In genomic region chr15:99032041-99032725, GRCm38 (mm10) we compare ENCODE assay signal across 11 mouse cellular contexts. TPM values are rescaled to one million over a fixed set of nuclear protein-coding genes. Genes with fewer than 3 reads are reported as not detected.
DNase-seq lines count a peak whose midpoint lies in the region; ATAC-seq and TF ChIP-seq lines count a peak whose summit lies in the region.
"Had no signal": no experiment of that assay in that cellular context is flagged by ENCODE, and none has a peak within 500 bp of the region (broad histone marks: within the 10 kb centered on the region; RNA-seq: fewer than 3 reads in every experiment).

No protein-coding gene starts in this region.

- no peak for TF ChIP-seq EP300 in heart, adult 2 months (IDR thresholded peaks at IDR 0.05; ENCODE audit: insufficient read depth, low read depth, low read length)

- WGBS in heart, embryonic 15.5 days: 56% methylated on average over 9 of the region's 9 CpGs
- WGBS in forebrain, embryonic 12.5 days: 69% methylated on average over 9 of the region's 9 CpGs
- 24% methylated on average over 9 of the region's 9 CpGs for WGBS in liver, embryonic 12.5 days (ENCODE audit: insufficient replicate concordance)
- WGBS in heart, adult 2 months: 66% methylated on average over 9 of the region's 9 CpGs

- H3K27ac ChIP-seq in heart, embryonic 15.5 days: peak overlapping the region; percentile 3; the same call in 1 of the 2 replicates
- no peak overlapping the region for H3K27ac ChIP-seq in forebrain, embryonic 12.5 days
- H3K27ac ChIP-seq in liver, embryonic 12.5 days: peak overlapping the region; percentile 75
- no peak overlapping the region for H3K27ac ChIP-seq in heart, adult 2 months

- peak overlapping the region; percentile 86 for H3K4me2 ChIP-seq in heart, embryonic 15.5 days
- H3K4me2 ChIP-seq in forebrain, embryonic 12.5 days: peak overlapping the region; percentile 83
- H3K4me2 ChIP-seq in liver, embryonic 12.5 days: peak overlapping the region; percentile 95

- no peaks in the 10 kb centered on the region for H3K27me3 ChIP-seq in heart, embryonic 15.5 days
- H3K27me3 ChIP-seq in E14TG2a.4 (ENCODE audit: insufficient read depth, low read length): no peaks in the 10 kb centered on the region
- H3K27me3 ChIP-seq in forebrain, embryonic 12.5 days: peaks cover 7% of the 10 kb centered on the region; the same call in 1 of the 2 replicates
- H3K27me3 ChIP-seq in liver, embryonic 12.5 days (replicated peaks): no peaks in the 10 kb centered on the region
- H3K27me3 ChIP-seq in heart, adult 2 months (ENCODE audit: control insufficient read depth, insufficient read depth, low read length): no peaks in the 10 kb centered on the region
- H3K27me3 ChIP-seq: Patski had no signal

- no peak for ATAC-seq in heart, embryonic 15.5 days (replicated peaks; ENCODE audit: insufficient number of reproducible peaks, insufficient read depth, low FRiP score, low read depth)
- ATAC-seq in forebrain, embryonic 12.5 days (ENCODE audit: low FRiP score): no peak
- no peak for ATAC-seq in liver, embryonic 12.5 days
- no peak for ATAC-seq in CD4-positive, CD25-positive, alpha-beta regulatory T cell, adult 4 months
- ATAC-seq: Patski had no signal

- intact Hi-C loops in heart, postnatal 36 days (cut with DNase I): no loop called here
- intact Hi-C loops in heart, adult 2 months (cut with DNase I): no loop called here

- peak overlapping the region; percentile 86 for H3K4me3 ChIP-seq in heart, embryonic 15.5 days
- H3K4me3 ChIP-seq in E14TG2a.4 (replicated peaks; ENCODE audit: low read length): peak overlapping the region; percentile 97
- H3K4me3 ChIP-seq in forebrain, embryonic 12.5 days (replicated peaks): peak overlapping the region; percentile 23
- H3K4me3 ChIP-seq in liver, embryonic 12.5 days: peak overlapping the region; percentile 89
- H3K4me3 ChIP-seq in heart, adult 2 months: no peak overlapping the region

- DNase-seq in heart, postnatal 36 days: no peak
- no peak for DNase-seq in left cerebral cortex, adult 9 months (ENCODE audit: low spot score in 2 of 2)
- DNase-seq in heart, adult 2 months: no peak

- H3K9ac ChIP-seq in heart, embryonic 15.5 days: peak overlapping the region; percentile 29
- H3K9ac ChIP-seq in forebrain, embryonic 12.5 days: no peak overlapping the region
- peak overlapping the region; percentile 93 for H3K9ac ChIP-seq in liver, embryonic 12.5 days
- H3K9ac ChIP-seq in heart, adult 2 months (ENCODE audit: low read depth, low read length): no peak overlapping the region

- no peaks in the 10 kb centered on the region for H3K9me3 ChIP-seq in heart, embryonic 15.5 days (replicated peaks)
- H3K9me3 ChIP-seq in E14TG2a.4 (ENCODE audit: low read length): no peaks in the 10 kb centered on the region
- no peaks in the 10 kb centered on the region for H3K9me3 ChIP-seq in forebrain, embryonic 12.5 days
- H3K9me3 ChIP-seq in liver, embryonic 12.5 days (replicated peaks): no peaks in the 10 kb centered on the region

- H3K4me1 ChIP-seq in heart, embryonic 15.5 days (replicated peaks): peaks cover 57% of the 10 kb centered on the region
- H3K4me1 ChIP-seq in E14TG2a.4 (replicated peaks; ENCODE audit: low read depth, low read length): peaks cover 57% of the 10 kb centered on the region
- peaks cover 43% of the 10 kb centered on the region for H3K4me1 ChIP-seq in forebrain, embryonic 12.5 days
- peaks cover 52% of the 10 kb centered on the region for H3K4me1 ChIP-seq in liver, embryonic 12.5 days
- peaks cover 6% of the 10 kb centered on the region for H3K4me1 ChIP-seq in heart, adult 2 months (ENCODE audit: control insufficient read depth, insufficient read depth, low read length)

- TF ChIP-seq POLR2A in heart, adult 2 months (IDR thresholded peaks at IDR 0.05; ENCODE audit: insufficient read depth, low read depth, low read length): no peak

- H3K79me2 ChIP-seq in heart, adult 2 months (replicated peaks; ENCODE audit: control insufficient read depth, insufficient read depth, low read length): no peaks in the 10 kb centered on the region; the same call in 1 of the 2 replicates

- no peak for TF ChIP-seq CTCF in E14TG2a.4 (conservative IDR thresholded peaks at IDR 0.05; ENCODE audit: low read length)
- no peak for TF ChIP-seq CTCF in heart, adult 2 months (IDR thresholded peaks at IDR 0.05)

- H3K36me3 ChIP-seq in heart, embryonic 15.5 days: peaks cover 22% of the 10 kb centered on the region
- peaks cover 50% of the 10 kb centered on the region for H3K36me3 ChIP-seq in E14TG2a.4 (ENCODE audit: insufficient read depth, low read length)
- H3K36me3 ChIP-seq in forebrain, embryonic 12.5 days (replicated peaks): peaks cover 24% of the 10 kb centered on the region
- H3K36me3 ChIP-seq in liver, embryonic 12.5 days: peaks cover 48% of the 10 kb centered on the region
- peaks cover 9% of the 10 kb centered on the region for H3K36me3 ChIP-seq in heart, adult 2 months (ENCODE audit: control insufficient read depth, insufficient read depth, low read length)

RNA-seq across cellular contexts. Expression of gene Tuba1c, which starts 2.5 kb away (rescaled TPM):
- polyA plus RNA-seq in heart, embryonic 15.5 days (2015; fragmentation: Nextera tagmentation; extraction: Ambion mirVana): 117 and 139 TPM in 2 replicates
- total RNA-seq in heart, postnatal 36 days (2021): 10 to 100 TPM; 29.7 to 33.9 TPM
- polyA plus RNA-seq in forebrain, embryonic 12.5 days (2016; fragmentation: Nextera tagmentation; extraction: Ambion mirVana): 107 and 111 TPM in 2 replicates
- polyA plus RNA-seq in liver, embryonic 12.5 days (2016; fragmentation: Nextera tagmentation; extraction: Ambion mirVana): 242 and 244 TPM in 2 replicates
- 100 to 1,000 TPM in 1 of 2 experiments, 10 to 100 TPM in 1; 74.6 to 131 TPM for polyA plus RNA-seq in CD4-positive, CD25-positive, alpha-beta regulatory T cell, adult 4 months (2017; shearing (Covaris generic))
- total RNA-seq in heart, adult 2 months (2021): 10 to 100 TPM; 30.1 to 39.0 TPM
- polyA plus RNA-seq in heart, adult 2 months (2012; rRNA removed): 58.6 and 74.4 TPM in 2 replicates

RNA-seq across cellular contexts. Expression of gene Prph, which starts 22.8 kb away (rescaled TPM):
- 1.1 and 12.9 TPM in 2 replicates for polyA plus RNA-seq in heart, embryonic 15.5 days (2015; fragmentation: Nextera tagmentation; extraction: Ambion mirVana)
- total RNA-seq in heart, postnatal 36 days (2021): under 1 TPM; 0.14 to 0.94 TPM
- 0.73 and 1.4 TPM in 2 replicates for polyA plus RNA-seq in forebrain, embryonic 12.5 days (2016; fragmentation: Nextera tagmentation; extraction: Ambion mirVana)
- polyA plus RNA-seq in liver, embryonic 12.5 days (2016; fragmentation: Nextera tagmentation; extraction: Ambion mirVana): 0.35 and 0.89 TPM in 2 replicates
- polyA plus RNA-seq in CD4-positive, CD25-positive, alpha-beta regulatory T cell, adult 4 months (2017; shearing (Covaris generic)): not detected
- total RNA-seq in heart, adult 2 months (2021): under 1 TPM; 0.13 to 0.80 TPM
- polyA plus RNA-seq in heart, adult 2 months (2012; rRNA removed): 1.00 and 2.1 TPM in 2 replicates
- total RNA-seq: common myeloid progenitor, adult 5-6 weeks had no signal

RNA-seq across cellular contexts. Expression of gene Troap, which starts 42.2 kb away (rescaled TPM):
- polyA plus RNA-seq in heart, embryonic 15.5 days (2015; fragmentation: Nextera tagmentation; extraction: Ambion mirVana): 26.8 and 27.9 TPM in 2 replicates
- total RNA-seq in heart, postnatal 36 days (2021): under 1 TPM; 0.33 to 0.49 TPM
- polyA plus RNA-seq in forebrain, embryonic 12.5 days (2016; fragmentation: Nextera tagmentation; extraction: Ambion mirVana): 41.6 and 48.3 TPM in 2 replicates
- 22.1 and 23.6 TPM in 2 replicates for polyA plus RNA-seq in liver, embryonic 12.5 days (2016; fragmentation: Nextera tagmentation; extraction: Ambion mirVana)
- 1 to 10 TPM in 1 of 2 experiments, under 1 TPM in 1; 0.59 to 1.3 TPM for polyA plus RNA-seq in CD4-positive, CD25-positive, alpha-beta regulatory T cell, adult 4 months (2017; shearing (Covaris generic))
- under 1 TPM in 1 of 2 experiments, not detected in 1; 0.31 TPM for total RNA-seq in heart, adult 2 months (2021)
- polyA plus RNA-seq in heart, adult 2 months (2012; rRNA removed): 0.18 and 0.53 TPM in 2 replicates

RNA-seq across cellular contexts. Expression of gene C1ql4, which starts 55.4 kb away (rescaled TPM):
- 0.15 and 0.26 TPM in 2 replicates for polyA plus RNA-seq in heart, embryonic 15.5 days (2015; fragmentation: Nextera tagmentation; extraction: Ambion mirVana)
- not detected for total RNA-seq in heart, postnatal 36 days (2021)
- 0.44 and 1.3 TPM in 2 replicates for polyA plus RNA-seq in forebrain, embryonic 12.5 days (2016; fragmentation: Nextera tagmentation; extraction: Ambion mirVana)
- 0.13 TPM in 1 of 2 replicates, not detected in the other for polyA plus RNA-seq in liver, embryonic 12.5 days (2016; fragmentation: Nextera tagmentation; extraction: Ambion mirVana)
- polyA plus RNA-seq in CD4-positive, CD25-positive, alpha-beta regulatory T cell, adult 4 months (2017; shearing (Covaris generic)): not detected
- total RNA-seq in heart, adult 2 months (2021): not detected
- polyA plus RNA-seq in heart, adult 2 months (2012; rRNA removed): not detected in 2 replicates
- total RNA-seq: common myeloid progenitor, adult 5-6 weeks; layer of hippocampus, adult 18-20 months had no signal

Comparison
In these comparisons a context has a peak if more than half of its experiments do, and no peak if none do; other contexts are left out.
1. H3K27ac ChIP-seq: peak in heart, embryonic 15.5 days (single experiment) and liver, embryonic 12.5 days (single experiment); none in forebrain, embryonic 12.5 days (single experiment) and heart, adult 2 months (single experiment).
2. H3K9ac ChIP-seq: peak in heart, embryonic 15.5 days (single experiment) and liver, embryonic 12.5 days (single experiment); none in forebrain, embryonic 12.5 days (single experiment) and heart, adult 2 months (single experiment).
3. RNA of gene Troap, which starts 42.2 kb away (polyA plus RNA-seq): 41.6 to 48.3 TPM in forebrain, embryonic 12.5 days, 26.8 to 27.9 TPM in heart, embryonic 15.5 days and 22.1 to 23.6 TPM in liver, embryonic 12.5 days; 0.59 to 1.3 TPM in CD4-positive, CD25-positive, alpha-beta regulatory T cell, adult 4 months and 0.18 to 0.53 TPM in heart, adult 2 months; every median in the first group is over 10 times any median in the second.
4. Peak in every context shown above with its lines, with median percentiles within 50 percentile points of each other: H3K4me2 ChIP-seq.